Mouse (Mus musculus) myocyte (in vitro differentiated cells): ENCODE measurements at regions not wholly inside any gene's neighbourhood (a gene's known extent, or its start where the extent isn't known, plus 50 kb on each side); places are given as distances from the start of the nearest gene placed in this dataset.

Experiments
- H3K27me3 ChIP-seq: one replicate; pipeline ENCODE4 v1.6.1; 2011; ENCODE audit not compliant: control insufficient read depth, insufficient read depth, insufficient read length
- H3K36me3 ChIP-seq: one replicate; pipeline ENCODE4 v1.6.1; 2011; ENCODE audit not compliant: control insufficient read depth, insufficient read depth
- H3K4me2 ChIP-seq: one replicate; pipeline ENCODE4 v1.6.1; 2011; ENCODE audit warnings: low read depth, control low read depth
- H3K4me3 ChIP-seq: one replicate; pipeline ENCODE4 v1.5.1; 2011; ENCODE audit warnings: mild to moderate bottlenecking, control low read depth, moderate library complexity
- H3K79me2 ChIP-seq: one replicate; pipeline ENCODE4 v1.6.1; 2011; ENCODE audit not compliant: control insufficient read depth, insufficient read depth
- H3ac ChIP-seq: one replicate; pipeline ENCODE4 v1.6.1; 2011; ENCODE audit not compliant: control insufficient read depth, insufficient read length
- CEBPB ChIP-seq: IDR thresholded peaks from 2 replicates; pipeline ENCODE4 v1.6.1; 2011; ENCODE audit warnings: mild to moderate bottlenecking, moderate library complexity; ENCODE audit not compliant: poor library complexity, insufficient read depth, severe bottlenecking
- E2F4 ChIP-seq: IDR thresholded peaks from one replicate; pipeline ENCODE4 v1.6.1; 2011; ENCODE audit warnings: mild to moderate bottlenecking, control low read depth, moderate library complexity; ENCODE audit not compliant: insufficient read depth
- MAX ChIP-seq: IDR thresholded peaks from one replicate; pipeline ENCODE4 v1.6.1; 2011; ENCODE audit warnings: low read depth, mild to moderate bottlenecking, control low read depth
- MYOD1 ChIP-seq, 3 experiments: IDR thresholded peaks; one replicate each; pipeline ENCODE4 v1.6.1; 2011; ENCODE audit warnings: control low read depth in 2 of 3, low read depth in 2 of 3, mild to moderate bottlenecking in 2 of 3, moderate library complexity in 1 of 3; ENCODE audit not compliant: insufficient read length in 2 of 3, control insufficient read depth in 1 of 3
- MYOG ChIP-seq, 3 experiments: IDR thresholded peaks; one replicate each; pipeline ENCODE4 v1.6.1; 2011; ENCODE audit warnings: control low read depth in 2 of 3, low read depth in 2 of 3, mild to moderate bottlenecking in 2 of 3; ENCODE audit not compliant: insufficient read length in 2 of 3, control insufficient read depth in 1 of 3, insufficient read depth in 1 of 3
- POLR2A ChIP-seq: IDR thresholded peaks from one replicate; pipeline ENCODE4 v1.6.1; 2011; ENCODE audit warnings: low read depth, mild to moderate bottlenecking, control low read depth, moderate library complexity; ENCODE audit not compliant: insufficient read length
- POLR2AphosphoS2 ChIP-seq: IDR thresholded peaks from one replicate; pipeline ENCODE4 v1.6.1; 2011; ENCODE audit warnings: low read depth, control low read depth; ENCODE audit not compliant: insufficient read length
- REST ChIP-seq: IDR thresholded peaks from one replicate; pipeline ENCODE4 v1.6.1; 2011; ENCODE audit warnings: mild to moderate bottlenecking, control low read depth, moderate library complexity; ENCODE audit not compliant: insufficient read depth, insufficient read length
- SRF ChIP-seq: IDR thresholded peaks from one replicate; pipeline ENCODE4 v1.6.1; 2011; ENCODE audit warnings: low read depth; ENCODE audit not compliant: control insufficient read depth, insufficient read length
- TCF12 ChIP-seq: IDR thresholded peaks from one replicate; pipeline ENCODE4 v1.6.1; 2011; ENCODE audit warnings: mild to moderate bottlenecking, control low read depth; ENCODE audit not compliant: poor library complexity, insufficient read depth, severe bottlenecking
- TCF3 ChIP-seq: IDR thresholded peaks from one replicate; pipeline ENCODE4 v1.6.1; 2011; ENCODE audit warnings: low read depth, control low read depth; ENCODE audit not compliant: insufficient read length
- USF1 ChIP-seq: IDR thresholded peaks from one replicate; pipeline ENCODE4 v1.6.1; 2011; ENCODE audit warnings: low read depth, mild to moderate bottlenecking, control low read depth, moderate library complexity

GRCm38 (mm10) chr1:90268131-90268691 is 64.4 kb downstream of the Ackr3 start:
- Histone ChIP-seq H3K27me3 (no peaks in the 10 kb centered on the region), H3K4me2 (no peak overlapping the region), H3K36me3 (no peaks in the 10 kb centered on the region), H3K79me2 (no peaks in the 10 kb centered on the region), H3K4me3 (no peak overlapping the region), H3ac (no peak overlapping the region)
- no peak for TF ChIP-seq E2F4
- no peak for TF ChIP-seq MYOG (IDR thresholded peaks at IDR 0.05; ENCODE audit: control insufficient read depth in 1 of 3, insufficient read depth in 1 of 3, insufficient read length in 2 of 3, low read depth in 2 of 3)
- TF ChIP-seq MAX, result no peak
- TF ChIP-seq REST, result no peak
- TF ChIP-seq TCF3, result no peak
- TF ChIP-seq TCF12, result no peak
- no peak for TF ChIP-seq POLR2AphosphoS2
- TF ChIP-seq CEBPB, result no peak
- no peak for TF ChIP-seq USF1
- no peak for TF ChIP-seq POLR2A
- no peak for TF ChIP-seq MYOD1 (IDR thresholded peaks at IDR 0.05; ENCODE audit: control insufficient read depth in 1 of 3, insufficient read length in 2 of 3, low read depth in 2 of 3)
- TF ChIP-seq SRF, result no peak

- no peak for TF ChIP-seq SRF
- no peak for TF ChIP-seq MYOD1 (IDR thresholded peaks at IDR 0.05; ENCODE audit: control insufficient read depth in 1 of 3, insufficient read length in 2 of 3, low read depth in 2 of 3)
- TF ChIP-seq USF1, result no peak
- TF ChIP-seq POLR2AphosphoS2, result no peak
- TF ChIP-seq MYOG (IDR thresholded peaks at IDR 0.05; ENCODE audit: control insufficient read depth in 1 of 3, insufficient read depth in 1 of 3, insufficient read length in 2 of 3, low read depth in 2 of 3), result no peak
- TF ChIP-seq TCF12, result no peak
- TF ChIP-seq CEBPB, result no peak
- TF ChIP-seq TCF3, result no peak
- TF ChIP-seq E2F4, result no peak
- no peak for TF ChIP-seq MAX
- no peak for TF ChIP-seq POLR2A
- TF ChIP-seq REST, result no peak
- Histone ChIP-seq H3K4me3 (no peak overlapping the region), H3K27me3 (no peaks in the 10 kb centered on the region), H3K4me2 (no peak overlapping the region), H3K79me2 (no peaks in the 10 kb centered on the region), H3K36me3 (no peaks in the 10 kb centered on the region), H3ac (no peak overlapping the region)
Measured at GRCm38 (mm10) chr1:90268951-90269350, 65.2 kb downstream of the Ackr3 start.

GRCm38 (mm10) chr1:90269836-90270235 is 66.1 kb downstream of the Ackr3 start:
- Histone ChIP-seq H3K36me3 (no peaks in the 10 kb centered on the region), H3K79me2 (no peaks in the 10 kb centered on the region), H3ac (no peak overlapping the region), H3K4me2 (no peak overlapping the region), H3K27me3 (no peaks in the 10 kb centered on the region), H3K4me3 (no peak overlapping the region)
- TF ChIP-seq E2F4 (no peak), POLR2AphosphoS2 (no peak), MYOG (IDR thresholded peaks at IDR 0.05; ENCODE audit: control insufficient read depth in 1 of 3, insufficient read depth in 1 of 3, insufficient read length in 2 of 3, low read depth in 2 of 3) (no peak), TCF12 (no peak), SRF (no peak), TCF3 (no peak), MYOD1 (IDR thresholded peaks at IDR 0.05; ENCODE audit: control insufficient read depth in 1 of 3, insufficient read length in 2 of 3, low read depth in 2 of 3) (no peak), REST (no peak), USF1 (no peak), POLR2A (no peak)

GRCm38 (mm10) chr1:90271326-90271725 is 67.5 kb downstream of the Ackr3 start:
- no peak overlapping the region for H3K4me3 ChIP-seq
- no peaks in the 10 kb centered on the region for H3K79me2 ChIP-seq
- H3ac ChIP-seq, result no peak overlapping the region
- no peaks in the 10 kb centered on the region for H3K36me3 ChIP-seq
- no peak overlapping the region for H3K4me2 ChIP-seq
- no peaks in the 10 kb centered on the region for H3K27me3 ChIP-seq
- no peak for TF ChIP-seq MAX
- no peak for TF ChIP-seq SRF
- TF ChIP-seq TCF12, result no peak
- no peak for TF ChIP-seq TCF3
- no peak for TF ChIP-seq POLR2AphosphoS2
- TF ChIP-seq POLR2A, result no peak
- no peak for TF ChIP-seq MYOG (IDR thresholded peaks at IDR 0.05; ENCODE audit: control insufficient read depth in 1 of 3, insufficient read depth in 1 of 3, insufficient read length in 2 of 3, low read depth in 2 of 3)
- no peak for TF ChIP-seq USF1
- TF ChIP-seq MYOD1 (IDR thresholded peaks at IDR 0.05; ENCODE audit: control insufficient read depth in 1 of 3, insufficient read length in 2 of 3, low read depth in 2 of 3), result no peak
- no peak for TF ChIP-seq CEBPB

- Histone ChIP-seq H3K27me3 (no peaks in the 10 kb centered on the region), H3K36me3 (no peaks in the 10 kb centered on the region), H3ac (no peak overlapping the region), H3K4me3 (no peak overlapping the region), H3K4me2 (peak overlapping the region; percentile 50), H3K79me2 (no peaks in the 10 kb centered on the region)
- TF ChIP-seq USF1, result no peak
- no peak for TF ChIP-seq POLR2A
- no peak for TF ChIP-seq E2F4
- TF ChIP-seq SRF, result no peak
- TF ChIP-seq POLR2AphosphoS2, result no peak
- no peak for TF ChIP-seq TCF12
- no peak for TF ChIP-seq CEBPB
- TF ChIP-seq MYOG (IDR thresholded peaks at IDR 0.05; ENCODE audit: control insufficient read depth in 1 of 3, insufficient read depth in 1 of 3, insufficient read length in 2 of 3, low read depth in 2 of 3), result no peak
- TF ChIP-seq MYOD1 (IDR thresholded peaks at IDR 0.05; ENCODE audit: control insufficient read depth in 1 of 3, insufficient read length in 2 of 3, low read depth in 2 of 3), result no peak
- no peak for TF ChIP-seq REST
- no peak for TF ChIP-seq TCF3
- TF ChIP-seq MAX, result no peak
Measured at GRCm38 (mm10) chr1:90272411-90272810, 68.6 kb downstream of the Ackr3 start.
